Mouse (Mus musculus): ENCODE results near the gene Prss33. TPM values are rescaled to one million over a fixed set of nuclear protein-coding genes. Genes with fewer than 3 reads are reported as not detected.

Prss33 gene
- polyA plus RNA-seq, 1 experiment from 2014 or later: 0.26 TPM

DNA sequence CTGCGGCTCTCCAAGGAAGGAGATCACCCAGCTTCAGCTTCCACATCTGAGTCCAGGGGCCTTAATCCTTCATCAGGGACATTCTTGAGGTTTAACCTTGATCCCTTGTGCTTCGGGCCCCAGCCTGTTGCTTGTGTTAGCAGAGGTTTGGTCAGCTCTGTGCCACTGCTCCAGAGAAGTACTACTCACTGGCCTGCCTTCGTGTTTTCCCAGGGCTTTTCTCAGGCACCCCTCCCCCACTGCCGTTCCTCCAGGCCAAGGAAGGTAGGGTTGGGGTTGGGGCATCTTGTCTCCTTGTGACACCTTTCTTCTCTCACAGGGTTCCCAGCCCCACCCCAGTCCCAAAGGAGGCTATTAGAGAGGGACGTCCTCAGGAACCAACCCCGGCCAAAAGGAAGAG, 13.8 kb downstream of the Prss33 start:
- Histone ChIP-seq H3K9me3 (replicated peaks) (peaks cover 20% of the 10 kb centered on the region; the same call in 1 of the 2 replicates), H3K27ac (no peak overlapping the region), H3K9ac (no peak overlapping the region), H3K4me1 (peaks cover 4% of the 10 kb centered on the region), H3K4me2 (replicated peaks) (no peak overlapping the region), H3K4me3 (no peak overlapping the region), H3K36me3 (peaks cover 99% of the 10 kb centered on the region), H3K27me3 (no peaks in the 10 kb centered on the region)
- 72% methylated on average over 6 of the region's 6 CpGs for WGBS
- ATAC-seq (ENCODE audit: low FRiP score): no peak

DNA sequence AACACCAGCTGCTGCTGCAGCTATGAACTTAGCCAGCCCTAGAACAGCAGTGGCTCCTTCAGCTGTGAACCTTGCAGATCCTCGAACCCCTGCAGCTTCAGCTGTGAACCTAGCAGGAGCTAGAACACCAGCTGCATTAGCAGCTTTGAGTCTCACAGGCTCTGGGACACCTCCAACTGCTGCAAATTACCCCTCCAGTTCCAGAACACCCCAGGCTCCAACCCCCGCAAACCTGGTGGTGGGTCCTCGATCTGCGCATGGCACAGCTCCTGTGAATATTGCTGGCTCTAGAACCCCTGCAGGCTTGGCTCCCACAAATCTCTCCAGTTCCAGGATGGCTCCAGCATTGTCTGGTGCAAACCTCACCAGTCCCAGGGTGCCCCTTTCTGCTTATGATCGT, 15.1 kb downstream of the Prss33 start:
- H3K27ac ChIP-seq: no peak overlapping the region
- H3K4me1 ChIP-seq: no peaks in the 10 kb centered on the region
- H3K36me3 ChIP-seq: peaks cover 99% of the 10 kb centered on the region
- no peak for ATAC-seq (ENCODE audit: low FRiP score)
- no peak overlapping the region for H3K4me2 ChIP-seq (replicated peaks)
- H3K9me3 ChIP-seq (replicated peaks): peaks cover 20% of the 10 kb centered on the region
- H3K27me3 ChIP-seq: no peaks in the 10 kb centered on the region
- H3K9ac ChIP-seq: no peak overlapping the region
- 97% methylated on average over 5 of the region's 5 CpGs for WGBS
- no peak overlapping the region for H3K4me3 ChIP-seq

DNA sequence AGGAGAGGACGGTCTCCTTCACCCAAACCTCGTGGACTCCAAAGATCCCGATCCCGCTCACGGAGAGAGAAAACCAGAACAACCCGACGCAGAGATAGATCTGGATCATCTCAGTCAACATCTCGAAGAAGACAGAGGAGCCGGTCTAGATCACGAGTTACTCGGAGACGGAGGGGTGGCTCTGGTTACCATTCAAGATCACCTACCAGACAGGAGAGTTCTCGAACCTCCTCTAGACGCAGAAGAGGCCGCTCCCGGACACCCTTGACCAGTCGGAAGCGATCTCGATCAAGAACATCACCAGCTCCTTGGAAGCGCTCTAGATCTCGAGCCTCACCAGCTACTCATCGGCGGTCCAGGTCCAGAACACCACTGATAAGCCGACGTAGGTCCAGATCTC, 16.6 kb downstream of the Prss33 start:
- Histone ChIP-seq H3K4me1 (no peaks in the 10 kb centered on the region), H3K4me3 (no peak overlapping the region), H3K9me3 (replicated peaks) (peaks cover 28% of the 10 kb centered on the region), H3K9ac (no peak overlapping the region), H3K4me2 (replicated peaks) (no peak overlapping the region), H3K36me3 (peaks cover 98% of the 10 kb centered on the region), H3K27ac (no peak overlapping the region), H3K27me3 (no peaks in the 10 kb centered on the region)
- WGBS: 97% methylated on average over 25 of the region's 25 CpGs
- no peak for ATAC-seq (ENCODE audit: low FRiP score)

DNA sequence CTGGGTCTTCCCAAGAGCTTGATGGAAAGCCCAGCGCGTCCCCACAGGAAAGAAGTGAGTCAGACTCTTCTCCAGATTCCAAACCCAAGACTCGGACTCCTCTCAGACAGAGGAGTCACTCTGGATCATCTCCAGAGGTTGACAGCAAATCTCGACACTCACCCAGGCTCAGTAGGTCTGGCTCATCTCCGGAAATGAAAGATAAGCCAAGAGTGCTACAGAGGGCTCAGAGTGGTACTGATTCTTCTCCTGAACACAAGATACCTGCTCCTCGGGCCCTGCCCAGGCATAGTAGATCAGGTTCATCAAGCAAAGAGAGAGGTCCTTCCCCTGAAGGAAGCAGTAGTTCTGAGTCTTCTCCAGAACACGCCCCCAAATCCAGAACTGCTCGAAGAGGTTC, 17.3 kb downstream of the Prss33 start:
- Histone ChIP-seq H3K36me3 (peaks cover 98% of the 10 kb centered on the region), H3K4me1 (no peaks in the 10 kb centered on the region), H3K27ac (no peak overlapping the region), H3K27me3 (no peaks in the 10 kb centered on the region), H3K4me3 (no peak overlapping the region), H3K4me2 (replicated peaks) (no peak overlapping the region), H3K9me3 (replicated peaks) (peaks cover 28% of the 10 kb centered on the region), H3K9ac (no peak overlapping the region)
- ATAC-seq (ENCODE audit: low FRiP score): no peak
- WGBS: 96% methylated on average over 8 of the region's 8 CpGs

DNA sequence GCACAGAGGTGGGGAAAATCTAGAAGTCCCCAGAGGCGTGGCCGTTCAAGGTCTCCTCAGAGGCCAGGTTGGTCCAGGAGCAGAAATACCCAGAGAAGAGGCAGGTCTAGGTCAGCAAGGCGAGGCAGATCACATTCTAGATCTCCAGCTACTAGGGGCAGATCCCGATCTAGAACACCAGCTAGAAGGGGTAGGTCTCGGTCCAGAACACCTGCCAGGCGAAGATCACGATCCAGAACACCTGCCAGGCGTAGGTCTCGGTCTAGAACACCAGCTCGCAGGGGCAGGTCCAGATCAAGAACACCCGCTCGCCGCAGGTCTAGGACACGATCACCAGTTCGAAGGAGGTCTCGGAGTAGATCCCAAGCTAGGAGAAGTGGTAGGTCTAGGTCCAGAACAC, 20.2 kb downstream of the Prss33 start:
- no peaks in the 10 kb centered on the region for H3K4me1 ChIP-seq
- peaks cover 93% of the 10 kb centered on the region for H3K36me3 ChIP-seq
- no peak for ATAC-seq (ENCODE audit: low FRiP score)
- H3K4me2 ChIP-seq (replicated peaks): no peak overlapping the region
- no peak overlapping the region for H3K4me3 ChIP-seq
- H3K9me3 ChIP-seq (replicated peaks): peaks cover 28% of the 10 kb centered on the region
- H3K9ac ChIP-seq: no peak overlapping the region
- H3K27ac ChIP-seq: no peak overlapping the region
- H3K27me3 ChIP-seq: no peaks in the 10 kb centered on the region
- 97% methylated on average over 16 of the region's 16 CpGs for WGBS

DNA sequence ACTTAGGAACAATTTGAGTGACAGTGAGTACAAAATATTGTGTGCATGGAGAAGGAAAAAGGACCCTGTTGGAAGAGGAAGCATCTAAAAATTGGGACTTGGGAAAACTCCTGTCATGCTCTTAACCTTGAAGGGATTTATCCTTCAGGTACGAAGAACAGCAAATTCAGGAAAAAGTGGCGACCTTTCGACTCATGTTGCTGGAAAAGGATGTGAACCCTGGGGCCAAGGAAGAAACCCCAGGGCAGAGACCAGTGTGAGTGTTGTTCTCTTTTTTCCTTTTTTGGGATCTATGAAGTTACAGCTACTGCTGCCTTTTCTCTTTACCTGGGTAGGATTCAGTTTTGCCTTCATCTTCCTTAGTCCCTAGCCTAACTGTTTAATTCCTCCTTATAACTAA, 27.9 kb downstream of the Prss33 start:
- no peak overlapping the region for H3K27ac ChIP-seq
- ATAC-seq (ENCODE audit: low FRiP score): no peak
- no peak overlapping the region for H3K4me2 ChIP-seq (replicated peaks)
- H3K4me3 ChIP-seq: no peak overlapping the region
- H3K4me1 ChIP-seq: peaks cover 28% of the 10 kb centered on the region
- H3K9me3 ChIP-seq (replicated peaks): no peaks in the 10 kb centered on the region
- 94% methylated on average over 3 of the region's 3 CpGs for WGBS
- no peak overlapping the region for H3K9ac ChIP-seq
- no peaks in the 10 kb centered on the region for H3K27me3 ChIP-seq
- peaks cover 55% of the 10 kb centered on the region for H3K36me3 ChIP-seq

DNA sequence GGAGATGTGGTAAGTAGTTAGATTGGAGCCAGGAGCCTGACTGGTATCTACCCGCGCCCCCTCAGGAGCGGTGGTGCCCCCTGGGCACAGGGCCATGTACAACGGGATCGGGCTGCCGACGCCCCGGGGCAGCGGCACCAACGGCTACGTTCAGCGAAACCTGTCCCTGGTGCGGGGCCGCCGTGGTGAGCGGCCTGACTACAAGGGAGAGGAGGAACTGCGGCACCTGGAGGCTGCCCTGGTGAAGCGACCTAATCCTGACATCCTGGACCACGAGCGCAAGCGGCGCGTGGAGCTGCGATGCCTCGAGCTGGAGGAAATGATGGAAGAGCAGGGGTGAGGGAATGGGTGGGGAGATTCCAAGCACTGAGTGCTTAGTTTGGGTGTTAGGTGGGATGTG, 29.0 kb downstream of the Prss33 start:
- H3K4me3 ChIP-seq: 0 out of 2 replicates have a peak overlapping the region, but pooled peaks have one; percentile 1

DNA sequence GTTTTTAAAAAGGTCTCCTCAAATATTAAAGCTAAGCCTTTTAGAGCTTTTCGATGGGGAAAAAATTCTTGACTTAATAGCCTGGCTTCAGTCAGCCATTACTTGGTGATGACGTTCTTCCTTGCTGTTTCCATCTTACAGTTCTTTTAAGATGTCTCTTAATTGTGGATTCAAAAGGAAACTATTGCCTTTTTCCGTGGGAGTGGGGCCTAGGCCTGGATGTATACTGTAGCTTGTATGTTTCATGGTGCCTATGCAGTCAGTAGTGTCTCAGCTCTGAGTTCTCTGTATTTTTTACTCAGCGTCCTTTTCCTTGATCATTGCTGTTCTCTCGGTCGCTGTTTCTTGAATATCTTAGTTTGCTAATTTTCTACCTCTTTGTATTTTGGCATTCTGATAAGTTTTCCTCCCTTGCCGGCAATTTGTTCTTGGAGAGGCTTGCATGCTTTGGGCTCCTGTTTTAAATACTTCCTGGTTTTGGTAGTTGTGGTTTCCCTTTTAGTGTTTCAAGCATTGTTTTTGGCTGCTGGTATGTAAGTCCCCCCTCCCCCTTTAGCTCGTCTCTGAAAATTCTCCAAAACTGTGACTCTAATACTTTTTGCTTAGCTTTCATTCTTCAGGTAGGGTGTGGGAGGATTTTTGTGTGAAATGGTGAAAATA, 31.3 kb downstream of the Prss33 start:
- H3K9ac ChIP-seq: peak overlapping the region; percentile 99
- H3K4me1 ChIP-seq: peaks cover 28% of the 10 kb centered on the region
- H3K4me2 ChIP-seq (replicated peaks): peak overlapping the region; percentile 83
- no peaks in the 10 kb centered on the region for H3K27me3 ChIP-seq
- H3K4me3 ChIP-seq: peak overlapping the region; percentile 99
- 7% methylated on average over 8 of the region's 8 CpGs for WGBS
- ATAC-seq (ENCODE audit: low FRiP score): no peak
- H3K36me3 ChIP-seq: peaks cover 23% of the 10 kb centered on the region
- no peak overlapping the region for H3K27ac ChIP-seq
- no peaks in the 10 kb centered on the region for H3K9me3 ChIP-seq (replicated peaks)

More for the DNA sequence above, 29.0 kb downstream of the Prss33 start:
- Histone ChIP-seq H3K9ac (0 out of 2 replicates have a peak overlapping the region, but pooled peaks have one; percentile 10), H3K4me2 (replicated peaks) (peak overlapping the region; percentile 28), H3K4me1 (peaks cover 28% of the 10 kb centered on the region), H3K27me3 (no peaks in the 10 kb centered on the region), H3K36me3 (peaks cover 45% of the 10 kb centered on the region), H3K27ac (no peak overlapping the region), H3K9me3 (replicated peaks) (no peaks in the 10 kb centered on the region)
- 80% methylated on average over 25 of the region's 25 CpGs for WGBS
- no peak for ATAC-seq (ENCODE audit: low FRiP score)

DNA sequence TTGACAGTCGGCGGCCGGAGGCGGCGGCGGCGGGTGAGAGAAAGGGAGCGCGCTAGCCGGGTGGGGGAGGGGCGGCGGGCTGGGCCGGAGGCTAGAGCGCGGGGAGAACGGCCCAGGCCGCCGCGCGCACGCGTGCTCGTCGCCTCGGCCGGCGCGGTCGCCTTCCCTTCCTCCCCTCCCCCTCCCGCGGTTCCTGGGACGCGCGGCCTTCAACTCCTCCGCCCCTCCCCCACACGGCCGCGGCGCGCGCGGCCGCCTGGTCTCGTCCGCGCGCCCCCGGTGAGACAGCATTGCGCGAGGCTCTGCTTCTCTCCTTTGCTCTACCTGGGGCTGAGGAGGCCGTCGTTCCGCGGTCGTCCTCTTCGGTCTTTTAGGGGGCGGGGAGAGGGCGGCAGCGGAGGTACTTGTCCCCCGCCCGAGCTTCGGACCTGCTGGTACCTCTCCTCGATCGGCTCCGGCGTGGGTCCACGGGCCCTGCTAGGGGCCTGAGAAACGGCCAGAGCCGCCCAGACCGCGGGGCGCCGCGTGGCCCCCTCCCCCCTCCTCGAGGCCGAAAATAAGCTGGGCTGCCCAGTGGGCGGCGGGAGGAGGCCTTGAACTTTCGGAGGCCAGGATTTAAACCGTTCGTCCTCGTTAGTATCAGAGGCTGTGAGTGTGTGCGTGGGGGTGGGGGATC, 32.4 kb downstream of the Prss33 start:
- Histone ChIP-seq H3K4me3 (peak overlapping the region; percentile 99), H3K4me2 (replicated peaks) (peak overlapping the region; percentile 83), H3K9ac (peak overlapping the region; percentile 99), H3K27ac (peak overlapping the region; percentile 98), H3K4me1 (peaks cover 28% of the 10 kb centered on the region), H3K36me3 (peaks cover 12% of the 10 kb centered on the region), H3K27me3 (no peaks in the 10 kb centered on the region), H3K9me3 (replicated peaks) (no peaks in the 10 kb centered on the region)
- ATAC-seq (ENCODE audit: low FRiP score): peak; percentile 78
- WGBS: under 1% methylated on average over 57 of the region's 83 CpGs

DNA sequence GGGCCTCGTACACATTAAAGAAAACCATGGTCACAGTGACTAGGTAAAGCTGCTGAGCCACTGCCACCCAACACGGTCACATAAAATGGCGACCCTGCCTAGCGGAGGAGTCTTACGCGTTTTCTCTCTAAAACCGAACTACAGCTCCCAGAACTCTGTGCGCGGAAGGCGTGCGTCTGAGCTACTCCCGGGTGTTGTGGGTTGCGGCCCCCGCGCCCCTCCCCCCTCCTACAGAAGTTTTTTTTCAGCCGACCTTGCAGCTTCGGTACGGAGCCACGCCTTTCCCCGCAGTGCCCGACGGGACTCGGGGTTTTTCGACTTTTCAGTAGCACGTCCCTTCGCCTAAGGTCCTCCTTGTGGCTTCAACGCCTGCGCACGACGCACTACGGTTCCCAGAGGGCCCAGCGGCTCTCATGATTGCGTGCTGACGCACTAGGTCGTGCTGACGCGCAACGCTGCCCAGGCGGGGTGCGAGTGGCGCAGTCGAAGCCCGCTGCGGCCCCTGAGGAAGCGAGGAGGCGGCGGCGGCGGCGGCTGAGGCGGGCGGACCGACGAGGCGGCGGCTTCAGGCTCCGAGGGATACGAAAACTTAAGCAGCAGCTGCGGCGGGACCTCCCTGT, 33.0 kb downstream of the Prss33 start:
- Histone ChIP-seq H3K4me3 (peak overlapping the region; percentile 99), H3K9ac (peak overlapping the region; percentile 99), H3K4me1 (peaks cover 28% of the 10 kb centered on the region), H3K36me3 (peaks cover 6% of the 10 kb centered on the region; the same call in 1 of the 2 replicates), H3K27me3 (0 out of 2 replicates have a peak, but pooled peaks cover 3% of the 10 kb centered on the region), H3K9me3 (replicated peaks) (no peaks in the 10 kb centered on the region), H3K4me2 (replicated peaks) (peak overlapping the region; percentile 83), H3K27ac (peak overlapping the region; percentile 98)
- 1% methylated on average over 59 of the region's 60 CpGs for WGBS
- ATAC-seq (ENCODE audit: low FRiP score): peak; percentile 98

DNA sequence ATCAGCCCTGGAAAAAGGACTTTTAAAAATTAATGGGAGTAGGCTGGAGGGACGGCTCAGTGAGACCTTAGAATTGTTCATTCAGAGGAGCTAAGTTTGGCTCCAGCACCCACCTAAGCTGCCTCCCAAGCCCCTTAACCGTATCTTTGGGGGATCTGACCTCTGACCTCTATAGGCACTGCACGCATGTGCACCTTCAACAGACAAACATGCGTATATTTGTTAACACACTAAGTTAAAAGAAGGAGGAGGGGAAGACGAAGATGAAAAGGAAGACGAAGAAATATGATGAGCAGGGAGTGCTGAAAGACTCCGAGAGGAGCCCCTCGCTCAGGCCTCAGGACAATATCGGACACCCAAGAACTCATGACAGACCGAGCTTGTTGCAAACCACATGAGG, 34.2 kb downstream of the Prss33 start:
- peaks cover 23% of the 10 kb centered on the region for H3K4me1 ChIP-seq
- no peak for ATAC-seq (ENCODE audit: low FRiP score)
- no peaks in the 10 kb centered on the region for H3K36me3 ChIP-seq
- no peak overlapping the region for H3K27ac ChIP-seq
- H3K4me3 ChIP-seq: no peak overlapping the region
- no peak overlapping the region for H3K4me2 ChIP-seq (replicated peaks)
- WGBS: 92% methylated on average over 10 of the region's 10 CpGs
- H3K27me3 ChIP-seq: 0 out of 2 replicates have a peak, but pooled peaks cover 4% of the 10 kb centered on the region
- H3K9ac ChIP-seq: no peak overlapping the region
- no peaks in the 10 kb centered on the region for H3K9me3 ChIP-seq (replicated peaks)

DNA sequence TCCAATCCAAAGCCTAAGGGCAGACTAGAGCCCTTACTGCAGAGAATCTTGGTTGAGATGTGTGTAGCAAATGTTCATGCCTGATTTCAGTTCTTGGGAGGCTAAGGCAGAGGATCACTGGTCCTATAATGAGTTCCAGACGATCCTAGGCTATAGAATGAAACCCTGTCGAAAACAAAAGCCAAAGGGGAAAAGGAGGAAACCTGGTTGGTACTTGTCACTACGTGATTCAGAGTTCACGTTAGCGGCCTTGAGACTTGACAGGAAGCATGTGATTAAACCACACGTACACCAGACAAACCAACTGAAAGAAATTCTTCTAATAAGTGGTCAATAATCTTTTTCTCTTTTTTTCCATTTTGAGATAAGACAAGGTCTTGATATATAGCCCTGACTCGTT, 38.5 kb downstream of the Prss33 start:
- Histone ChIP-seq H3K4me1 (no peaks in the 10 kb centered on the region; the same call in 1 of the 2 replicates), H3K27me3 (0 out of 2 replicates have a peak, but pooled peaks cover 4% of the 10 kb centered on the region), H3K9me3 (replicated peaks) (no peaks in the 10 kb centered on the region), H3K36me3 (no peaks in the 10 kb centered on the region), H3K4me3 (no peak overlapping the region), H3K9ac (no peak overlapping the region), H3K4me2 (replicated peaks) (no peak overlapping the region), H3K27ac (no peak overlapping the region)
- 68% methylated on average over 7 of the region's 7 CpGs for WGBS
- no peak for ATAC-seq (ENCODE audit: low FRiP score)
